Mouse (Mus musculus): ENCODE measurements around the gene Tmem54. TPM values are rescaled to one million over a fixed set of nuclear protein-coding genes. Genes with fewer than 3 reads are reported as not detected.

Tmem54 gene
- total and polyA plus RNA-seq, 3 experiments: not detected

DNA sequence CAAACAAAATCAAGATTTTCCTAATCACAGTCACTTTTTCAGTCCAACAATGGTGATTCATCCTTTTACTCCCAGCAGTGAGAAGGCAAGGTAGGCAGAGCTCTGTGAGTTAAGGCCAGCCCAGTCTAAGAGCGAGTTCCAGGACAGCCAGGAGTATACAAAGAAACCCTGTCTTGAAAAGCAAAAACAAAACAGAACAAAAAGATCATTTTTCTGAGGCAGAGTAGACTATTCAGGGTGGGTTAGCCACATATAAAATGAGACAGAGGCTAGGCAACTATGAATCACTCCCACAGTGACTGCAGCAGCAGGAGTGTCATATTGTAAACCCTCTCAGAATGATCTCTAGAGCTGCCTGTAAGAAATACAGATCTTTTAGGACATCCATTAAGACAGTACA is 44.0 kb downstream of the Tmem54 start:
- Histone ChIP-seq H3K4me3 (ENCODE audit: low read depth, low read length) (no peak overlapping the region), H3K9me3 (replicated peaks) (no peaks in the 10 kb centered on the region), H3K4me1 (ENCODE audit: insufficient read depth, low read depth, low read length) (peaks cover 13% of the 10 kb centered on the region), H3K27me3 (ENCODE audit: insufficient read depth, low read length) (no peaks in the 10 kb centered on the region), H3K36me3 (replicated peaks) (peaks cover 84% of the 10 kb centered on the region)
- DNase-seq (ENCODE audit: low spot score) (no peak), ATAC-seq (ENCODE audit: extremely low read depth, insufficient number of reproducible peaks, low FRiP score, poor library complexity, severe bottlenecking) (no peak)
- TF ChIP-seq GATA1 (IDR thresholded peaks at IDR 0.05; ENCODE audit: borderline replicate concordance, low read length): no peak
- TF ChIP-seq GATA2 (IDR thresholded peaks at IDR 0.05; ENCODE audit: borderline replicate concordance, low read depth, low read length): no peak
- TF ChIP-seq CTCF (IDR thresholded peaks at IDR 0.05; ENCODE audit: low read depth, low read length): no peak
- TF ChIP-seq POLR2AphosphoS5 (IDR thresholded peaks at IDR 0.05; ENCODE audit: insufficient replicate concordance, low read depth, low read length): no peak
- no peak for TF ChIP-seq TAL1 (conservative IDR thresholded peaks at IDR 0.05; ENCODE audit: low read depth, low read length)

DNA sequence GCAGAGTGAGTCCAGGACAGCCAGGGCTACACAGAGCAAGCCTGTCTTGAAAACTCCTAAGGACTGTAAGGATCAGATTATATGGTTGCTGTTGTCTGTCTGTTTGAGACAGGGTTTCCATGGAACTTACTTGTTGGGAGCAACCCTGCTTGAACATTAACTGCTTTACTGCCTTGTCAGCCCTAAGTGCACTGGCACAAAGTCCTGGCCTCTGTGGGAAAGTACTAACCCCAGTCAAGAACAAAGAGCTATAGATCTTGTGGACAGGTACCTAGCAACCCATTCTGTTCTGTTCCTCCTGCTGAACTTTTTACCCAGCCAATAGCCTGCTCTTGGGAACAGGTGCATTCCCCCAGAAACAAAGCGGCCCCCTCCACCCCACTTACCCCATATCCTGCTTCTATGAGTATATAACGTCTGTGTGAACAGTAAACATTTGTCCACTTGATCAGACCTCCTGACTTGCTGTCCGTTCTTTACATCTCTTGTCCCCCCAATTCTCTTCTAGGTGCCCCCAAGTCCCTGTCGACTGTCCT is 46.0 kb downstream of the Tmem54 start:
- peaks cover 91% of the 10 kb centered on the region for H3K36me3 ChIP-seq (replicated peaks)
- DNase-seq (ENCODE audit: low spot score) (no peak), ATAC-seq (ENCODE audit: extremely low read depth, insufficient number of reproducible peaks, low FRiP score, poor library complexity, severe bottlenecking) (no peak)
- 0 out of 2 replicates have a peak, but pooled peaks cover 5% of the 10 kb centered on the region for H3K4me1 ChIP-seq (ENCODE audit: insufficient read depth, low read depth, low read length)
- H3K4me3 ChIP-seq (ENCODE audit: low read depth, low read length): no peak overlapping the region
- H3K27me3 ChIP-seq (ENCODE audit: insufficient read depth, low read length): no peaks in the 10 kb centered on the region
- no peak for TF ChIP-seq CTCF (IDR thresholded peaks at IDR 0.05; ENCODE audit: low read depth, low read length)
- TF ChIP-seq TAL1 (conservative IDR thresholded peaks at IDR 0.05; ENCODE audit: low read depth, low read length): no peak
- TF ChIP-seq GATA1 (IDR thresholded peaks at IDR 0.05; ENCODE audit: borderline replicate concordance, low read length): no peak
- TF ChIP-seq POLR2AphosphoS5 (IDR thresholded peaks at IDR 0.05; ENCODE audit: insufficient replicate concordance, low read depth, low read length): no peak
- H3K9me3 ChIP-seq (replicated peaks): no peaks in the 10 kb centered on the region

DNA sequence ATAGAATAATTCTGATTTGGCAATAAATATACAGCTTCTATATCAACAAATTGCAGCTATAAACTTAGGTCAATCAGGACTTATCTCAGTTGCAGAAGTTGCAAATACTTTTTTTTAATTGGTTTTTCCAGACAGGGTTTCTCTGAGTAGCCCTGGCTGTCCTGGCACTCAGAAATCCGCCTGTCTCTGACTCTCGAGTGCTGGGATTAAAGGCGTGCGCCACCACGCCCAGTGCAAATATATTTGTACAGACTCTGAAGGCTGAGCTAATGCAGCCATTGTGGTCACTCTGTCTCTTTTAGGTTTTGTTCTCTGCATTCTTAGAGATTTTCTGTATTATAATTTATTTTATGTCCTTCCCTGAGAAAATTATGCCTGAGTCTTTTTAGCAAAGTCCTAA is 52.2 kb downstream of the Tmem54 start:
- ATAC-seq (ENCODE audit: extremely low read depth, insufficient number of reproducible peaks, low FRiP score, poor library complexity, severe bottlenecking) (no peak), DNase-seq (ENCODE audit: low spot score) (no peak)
- Histone ChIP-seq H3K27me3 (ENCODE audit: insufficient read depth, low read length) (no peaks in the 10 kb centered on the region), H3K4me3 (ENCODE audit: low read depth, low read length) (no peak overlapping the region), H3K9me3 (replicated peaks) (no peaks in the 10 kb centered on the region), H3K4me1 (ENCODE audit: insufficient read depth, low read depth, low read length) (peaks cover 10% of the 10 kb centered on the region), H3K36me3 (replicated peaks) (peaks cover 77% of the 10 kb centered on the region)
- TF ChIP-seq CTCF (IDR thresholded peaks at IDR 0.05; ENCODE audit: low read depth, low read length) (no peak), POLR2AphosphoS5 (IDR thresholded peaks at IDR 0.05; ENCODE audit: insufficient replicate concordance, low read depth, low read length) (no peak), TAL1 (conservative IDR thresholded peaks at IDR 0.05; ENCODE audit: low read depth, low read length) (no peak), GATA2 (IDR thresholded peaks at IDR 0.05; ENCODE audit: borderline replicate concordance, low read depth, low read length) (no peak), GATA1 (IDR thresholded peaks at IDR 0.05; ENCODE audit: borderline replicate concordance, low read length) (no peak)

DNA sequence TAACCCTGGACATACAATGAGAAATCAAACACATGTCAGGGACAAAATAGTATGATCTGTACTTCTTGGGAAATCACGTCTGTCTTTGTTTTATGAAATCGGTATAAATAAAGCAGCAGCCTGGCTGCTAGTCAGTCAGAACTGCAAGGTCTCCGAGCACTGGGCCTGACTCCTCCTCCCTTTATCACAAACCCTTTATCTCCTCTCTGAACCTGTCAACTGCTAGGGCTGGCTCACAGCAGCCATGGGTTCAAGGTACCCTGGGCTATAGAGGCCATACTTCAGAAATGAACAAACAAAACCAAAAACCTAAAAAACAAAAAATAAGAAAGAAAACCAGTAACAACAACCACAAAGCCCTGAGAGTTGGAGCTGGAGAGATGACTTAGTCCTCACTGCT is 53.2 kb downstream of the Tmem54 start:
- H3K4me3 ChIP-seq (ENCODE audit: low read depth, low read length): no peak overlapping the region
- peaks cover 10% of the 10 kb centered on the region for H3K4me1 ChIP-seq (ENCODE audit: insufficient read depth, low read depth, low read length)
- peaks cover 73% of the 10 kb centered on the region for H3K36me3 ChIP-seq (replicated peaks)
- no peaks in the 10 kb centered on the region for H3K9me3 ChIP-seq (replicated peaks)
- DNase-seq (ENCODE audit: low spot score): no peak
- no peaks in the 10 kb centered on the region for H3K27me3 ChIP-seq (ENCODE audit: insufficient read depth, low read length)
- TF ChIP-seq GATA2 (IDR thresholded peaks at IDR 0.05; ENCODE audit: borderline replicate concordance, low read depth, low read length): no peak
- no peak for TF ChIP-seq CTCF (IDR thresholded peaks at IDR 0.05; ENCODE audit: low read depth, low read length)
- TF ChIP-seq POLR2AphosphoS5 (IDR thresholded peaks at IDR 0.05; ENCODE audit: insufficient replicate concordance, low read depth, low read length): no peak
- no peak for TF ChIP-seq GATA1 (IDR thresholded peaks at IDR 0.05; ENCODE audit: borderline replicate concordance, low read length)
- no peak for TF ChIP-seq TAL1 (conservative IDR thresholded peaks at IDR 0.05; ENCODE audit: low read depth, low read length)
- no peak for ATAC-seq (ENCODE audit: extremely low read depth, insufficient number of reproducible peaks, low FRiP score, poor library complexity, severe bottlenecking)

DNA sequence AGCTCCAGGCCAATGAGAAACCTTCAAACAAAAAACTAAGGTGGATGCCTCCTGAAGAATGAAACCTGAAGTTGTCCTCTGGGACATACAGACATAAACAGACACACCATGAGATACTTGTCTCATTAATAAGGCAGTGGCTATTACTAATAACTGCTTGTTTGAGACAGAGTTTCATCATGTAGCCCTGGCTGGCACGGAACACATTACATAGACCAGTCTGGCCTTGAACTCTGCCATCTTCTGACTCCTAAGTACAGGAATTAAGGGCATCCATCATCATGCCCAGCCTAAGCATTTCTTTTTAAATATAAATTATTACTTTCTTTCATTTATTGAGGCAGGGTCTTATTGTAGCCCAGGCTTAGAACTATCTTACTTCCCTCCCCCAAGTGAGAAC is 55.7 kb downstream of the Tmem54 start:
- Histone ChIP-seq H3K4me3 (ENCODE audit: low read depth, low read length) (no peak overlapping the region), H3K4me1 (ENCODE audit: insufficient read depth, low read depth, low read length) (peaks cover 10% of the 10 kb centered on the region), H3K9me3 (replicated peaks) (no peaks in the 10 kb centered on the region), H3K27me3 (ENCODE audit: insufficient read depth, low read length) (no peaks in the 10 kb centered on the region), H3K36me3 (replicated peaks) (peaks cover 69% of the 10 kb centered on the region)
- ATAC-seq (ENCODE audit: extremely low read depth, insufficient number of reproducible peaks, low FRiP score, poor library complexity, severe bottlenecking) (no peak), DNase-seq (ENCODE audit: low spot score) (no peak)
- TF ChIP-seq CTCF (IDR thresholded peaks at IDR 0.05; ENCODE audit: low read depth, low read length): no peak
- no peak for TF ChIP-seq GATA2 (IDR thresholded peaks at IDR 0.05; ENCODE audit: borderline replicate concordance, low read depth, low read length)

Other genes starting within 250 kb of the Tmem54 start
- gene Trim62, start 222.0 kb upstream of the Tmem54 start, total RNA-seq (2014; fragmentation: Nextera tagmentation): not detected in 2 replicates
- 0.12 and 0.16 TPM in 2 replicates for gene Trim62, start 222.0 kb upstream of the Tmem54 start, total RNA-seq (2017)
- not detected in 2 replicates for gene Trim62, start 222.0 kb upstream of the Tmem54 start, polyA plus RNA-seq (2012)
- not detected in 2 replicates for gene Azin2, start 143.1 kb upstream of the Tmem54 start, total RNA-seq (2014; fragmentation: Nextera tagmentation)
- not detected in 2 replicates for gene Azin2, start 143.1 kb upstream of the Tmem54 start, total RNA-seq (2017)
- gene Azin2, start 143.1 kb upstream of the Tmem54 start, polyA plus RNA-seq (2012): not detected in 2 replicates
- gene Ak2, start 113.6 kb upstream of the Tmem54 start, total RNA-seq (2014; fragmentation: Nextera tagmentation): 103 TPM in 2 replicates
- gene Ak2, start 113.6 kb upstream of the Tmem54 start, total RNA-seq (2017): 209 and 214 TPM in 2 replicates
- 166 and 196 TPM in 2 replicates for gene Ak2, start 113.6 kb upstream of the Tmem54 start, polyA plus RNA-seq (2012)
- gene Rnf19b, start 47.3 kb upstream of the Tmem54 start, total RNA-seq (2014; fragmentation: Nextera tagmentation): 10.8 and 14.2 TPM in 2 replicates
- gene Rnf19b, start 47.3 kb upstream of the Tmem54 start, total RNA-seq (2017): 76.9 and 87.2 TPM in 2 replicates
- gene Rnf19b, start 47.3 kb upstream of the Tmem54 start, polyA plus RNA-seq (2012): 42.8 and 48.1 TPM in 2 replicates
- gene Hpca, start 16.5 kb downstream of the Tmem54 start, total RNA-seq (2014; fragmentation: Nextera tagmentation): 1.1 TPM in 1 of 2 replicates, not detected in the other
- gene Hpca, start 16.5 kb downstream of the Tmem54 start, total RNA-seq (2017): not detected in 2 replicates
- gene Hpca, start 16.5 kb downstream of the Tmem54 start, polyA plus RNA-seq (2012): not detected in 2 replicates
- 25.0 and 31.2 TPM in 2 replicates for gene Fndc5, start 31.5 kb downstream of the Tmem54 start, total RNA-seq (2014; fragmentation: Nextera tagmentation)
- gene Fndc5, start 31.5 kb downstream of the Tmem54 start, total RNA-seq (2017): 6.5 and 7.2 TPM in 2 replicates
- gene Fndc5, start 31.5 kb downstream of the Tmem54 start, polyA plus RNA-seq (2012): 6.7 and 9.4 TPM in 2 replicates
- gene S100pbp, start 84.2 kb downstream of the Tmem54 start, total RNA-seq (2014; fragmentation: Nextera tagmentation): 124 and 145 TPM in 2 replicates
- 47.9 and 57.6 TPM in 2 replicates for gene S100pbp, start 84.2 kb downstream of the Tmem54 start, total RNA-seq (2017)
- 3.4 and 4.5 TPM in 2 replicates for gene S100pbp, start 84.2 kb downstream of the Tmem54 start, polyA plus RNA-seq (2012)
- 106 and 115 TPM in 2 replicates for gene Yars, start 84.2 kb downstream of the Tmem54 start, total RNA-seq (2014; fragmentation: Nextera tagmentation)
- gene Yars, start 84.2 kb downstream of the Tmem54 start, total RNA-seq (2017): 74.5 and 79.1 TPM in 2 replicates
- gene Yars, start 84.2 kb downstream of the Tmem54 start, polyA plus RNA-seq (2012): 65.8 and 74.8 TPM in 2 replicates
- 67.9 and 76.6 TPM in 2 replicates for gene C77080, start 155.9 kb downstream of the Tmem54 start, total RNA-seq (2014; fragmentation: Nextera tagmentation)
- 22.0 and 23.6 TPM in 2 replicates for gene C77080, start 155.9 kb downstream of the Tmem54 start, total RNA-seq (2017)
- gene C77080, start 155.9 kb downstream of the Tmem54 start, polyA plus RNA-seq (2012): 182 and 196 TPM in 2 replicates
- 17.2 and 18.7 TPM in 2 replicates for gene Sync, start 182.1 kb downstream of the Tmem54 start, total RNA-seq (2014; fragmentation: Nextera tagmentation)
- 2.1 TPM in 2 replicates for gene Sync, start 182.1 kb downstream of the Tmem54 start, total RNA-seq (2017)
- gene Sync, start 182.1 kb downstream of the Tmem54 start, polyA plus RNA-seq (2012): 6.1 and 6.9 TPM in 2 replicates
- gene Rbbp4, start 229.8 kb downstream of the Tmem54 start, total RNA-seq (2014; fragmentation: Nextera tagmentation): 223 and 238 TPM in 2 replicates
- 120 and 127 TPM in 2 replicates for gene Rbbp4, start 229.8 kb downstream of the Tmem54 start, total RNA-seq (2017)
- 64.7 and 74.1 TPM in 2 replicates for gene Rbbp4, start 229.8 kb downstream of the Tmem54 start, polyA plus RNA-seq (2012)
- 12.0 and 15.3 TPM in 2 replicates for gene Zbtb8os, start 230.1 kb downstream of the Tmem54 start, total RNA-seq (2014; fragmentation: Nextera tagmentation)
- 57.2 and 77.1 TPM in 2 replicates for gene Zbtb8os, start 230.1 kb downstream of the Tmem54 start, total RNA-seq (2017)
- gene Zbtb8os, start 230.1 kb downstream of the Tmem54 start, polyA plus RNA-seq (2012): 2.3 and 2.8 TPM in 2 replicates

All from G1E (cell line).